In the genomic region with DNA sequence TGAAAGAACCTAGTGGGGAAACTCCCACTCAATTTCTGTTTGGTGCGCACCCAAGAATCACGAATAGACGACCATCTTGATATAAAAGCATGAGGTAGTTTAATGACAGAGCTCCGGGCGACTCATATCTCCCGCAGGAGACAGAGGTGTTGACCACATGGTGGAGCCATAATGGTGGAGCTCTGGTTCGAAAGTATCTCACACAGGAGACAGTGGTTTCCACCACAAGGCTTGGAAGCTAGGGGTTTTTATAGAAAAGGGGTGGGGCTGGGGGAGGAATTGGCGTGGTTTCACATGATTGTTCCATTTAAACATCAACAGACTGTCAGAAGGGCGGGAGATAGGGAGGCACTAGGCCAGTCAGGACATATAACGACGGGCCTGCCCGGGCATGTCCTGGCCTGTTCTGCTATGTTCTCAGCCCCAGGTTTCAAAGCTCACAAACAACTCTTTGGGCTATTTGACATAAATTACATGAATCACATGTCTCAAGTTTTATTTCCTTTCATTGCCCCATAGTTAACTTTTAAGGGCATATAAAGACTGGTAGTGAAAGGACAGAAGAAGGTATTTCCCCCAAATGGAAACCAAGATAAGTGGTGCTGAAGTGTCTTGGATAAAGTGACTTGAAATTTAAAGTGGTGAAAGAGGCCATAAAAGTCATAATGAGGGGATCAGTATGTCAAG, we compare ENCODE assay signal across 21 mouse cellular contexts. TPM values are rescaled to one million over a fixed set of nuclear protein-coding genes. Genes with fewer than 3 reads are reported as not detected.
A peak's percentile ranks its signal among the peaks of the same experiment; 100 is the strongest.
DNase-seq lines count a peak whose midpoint lies in the region; TF ChIP-seq lines count a peak whose summit lies in the region.
"Not testable (repeated sequence)": the region's sequence is repeated elsewhere in the genome, so short reads cannot be mapped to it uniquely, and the experiment has no call there.
"Had no signal": no experiment of that assay in that cellular context is flagged by ENCODE, and none has a peak within 500 bp of the region (broad histone marks: within the 10 kb centered on the region; RNA-seq: fewer than 3 reads in every experiment).

No protein-coding gene starts in this region.

- peak; percentile 55 for TF ChIP-seq POLR2A in CH12.LX (IDR thresholded peaks at IDR 0.05; ENCODE audit: low read depth, low read length)
- TF ChIP-seq POLR2A in ES-Bruce4 (IDR thresholded peaks at IDR 0.05; ENCODE audit: insufficient read depth, low read length) = not testable (repeated sequence)

- H3K9me3 ChIP-seq in CH12.LX (replicated peaks; ENCODE audit: low read length); ES-E14 (ENCODE audit: control insufficient read depth, insufficient read depth, low read depth, low read length): not testable (repeated sequence)
- H3K9me3 ChIP-seq in ES-Bruce4 (replicated peaks; ENCODE audit: control insufficient read depth, insufficient read depth, low read length, poor library complexity, severe bottlenecking) = peaks cover 20% of the 10 kb centered on the region

- not testable (repeated sequence) for TF ChIP-seq RAD21 in CH12.LX (IDR thresholded peaks at IDR 0.05; ENCODE audit: low read depth, low read length)

- not testable (repeated sequence) for H3K79me2 ChIP-seq in CH12.LX (replicated peaks; ENCODE audit: control insufficient read depth, extremely low read depth, insufficient read depth, poor library complexity, severe bottlenecking)

- H3K4me3 ChIP-seq in CH12.LX (replicated peaks in 1 of 3; ENCODE audit: low read depth in 2 of 3, low read length in 2 of 3, poor library complexity in 1 of 3); ES-Bruce4 (ENCODE audit: low read depth, low read length); ES-E14 (ENCODE audit: insufficient read depth in 1 of 2, low read depth in 1 of 2, low read length in 2 of 2, poor library complexity in 1 of 2, severe bottlenecking in 1 of 2): not testable (repeated sequence)

- H3K36me3 ChIP-seq in CH12.LX (replicated peaks in 1 of 2; ENCODE audit: control insufficient read depth in 1 of 2, insufficient read depth in 1 of 2, low read length in 1 of 2) = peaks cover 2 to 15% of the 10 kb centered on the region in 2 experiments
- H3K36me3 ChIP-seq in ES-Bruce4 (ENCODE audit: control insufficient read depth, insufficient read depth, low read length, poor library complexity, severe bottlenecking); ES-E14 (ENCODE audit: control insufficient read depth, insufficient read depth, low read length, poor library complexity, severe bottlenecking): not testable (repeated sequence)

- H3K4me1 ChIP-seq in CH12.LX (ENCODE audit: control insufficient read depth in 1 of 2, insufficient read depth in 2 of 2) = peaks cover 0 to 12% of the 10 kb centered on the region in 2 experiments; a peak in 1 of 4 replicates
- H3K4me1 ChIP-seq in ES-Bruce4 (ENCODE audit: control insufficient read depth, insufficient read depth, low read length); ES-E14 (ENCODE audit: control insufficient read depth in 2 of 2, insufficient read depth in 2 of 2, low read length in 2 of 2, poor library complexity in 1 of 2): not testable (repeated sequence)

- peak; percentile 28; the same call in 1 of the 2 replicates for TF ChIP-seq EP300 in CH12.LX (IDR thresholded peaks at IDR 0.05; ENCODE audit: low read length)
- TF ChIP-seq EP300 in ES-Bruce4 (IDR thresholded peaks at IDR 0.05; ENCODE audit: insufficient read depth, low read depth, low read length) = not testable (repeated sequence)

- H3K4me2 ChIP-seq in CH12.LX (ENCODE audit: insufficient read depth, low read depth, poor library complexity, severe bottlenecking) = not testable (repeated sequence)

- not testable (repeated sequence) for H3K27ac ChIP-seq in CH12.LX (ENCODE audit: insufficient read depth, low read depth)
- H3K27ac ChIP-seq in ES-Bruce4 (ENCODE audit: insufficient read depth, low read length) (peak overlapping the region; percentile 83), ES-E14 (ENCODE audit: insufficient read depth, low read depth, low read length, poor library complexity, severe bottlenecking) (peak overlapping the region; percentile 56; the same call in 1 of the 2 replicates)

- not testable (repeated sequence) for H3K9ac ChIP-seq in CH12.LX (ENCODE audit: insufficient read depth, low read depth); ES-Bruce4 (ENCODE audit: low read depth, poor library complexity, severe bottlenecking); ES-E14 (ENCODE audit: insufficient read depth, low read depth, low read length, poor library complexity, severe bottlenecking)

- not testable (repeated sequence) for TF ChIP-seq CTCF in CH12.LX (conservative IDR thresholded peaks at IDR 0.05 in 1 of 2, IDR thresholded peaks at IDR 0.05 in 1 of 2; ENCODE audit: low read depth in 2 of 2, low read length in 2 of 2); ES-Bruce4 (IDR thresholded peaks at IDR 0.05; ENCODE audit: low read depth, low read length)

- in situ Hi-C loops in CH12.LX (cut with MboI; ENCODE audit: low pct_ligation_motif_present, low pct_unique_long_range_greater_than_20kb, low sequenced_read_pairs); ES-E14 (cut with MboI; ENCODE audit: low sequenced_read_pairs in 2 of 2, unreplicated experiment in 2 of 2): not testable (repeated sequence)

- dilution Hi-C loops in CH12.LX (cut with MboI; ENCODE audit: extremely low pct_ligation_motif_present, extremely low pct_unique_long_range_greater_than_20kb, low sequenced_read_pairs) = not testable (repeated sequence)

- not testable (repeated sequence) for H3K27me3 ChIP-seq in CH12.LX (replicated peaks); ES-Bruce4 (ENCODE audit: control insufficient read depth, insufficient read depth, low read length, poor library complexity, severe bottlenecking)

- DNase-seq in 416B (ENCODE audit: low read depth) (peak; percentile 43), CH12.LX (ENCODE audit: extremely low read depth) (peak; percentile 27)
- not testable (repeated sequence) for DNase-seq in ES-E14 (ENCODE audit: low read depth, low spot score)
- peak; percentile 79 for DNase-seq in heart, adult 11 months

TF ChIP-seq in CH12.LX, 34 proteins besides CTCF, POLR2A, EP300 and RAD21:
- TF ChIP-seq CHD1 (IDR thresholded peaks at IDR 0.05; ENCODE audit: low read depth, low read length) (peak; percentile 94; the same call in 1 of the 2 replicates), TBP (conservative IDR thresholded peaks at IDR 0.05; ENCODE audit: low read depth, low read length) (peak; percentile 57; the same call in 1 of the 2 replicates), MAZ (IDR thresholded peaks at IDR 0.05; ENCODE audit: low read depth, low read length) (0 out of 2 replicates have a peak, but pooled peaks have one; percentile 17)
TF ChIP-seq in CH12.LX: peak in this region for 3; not testable (repeated sequence) for 31.

RNA-seq across cellular contexts. Expression of a gene that starts 26.5 kb away (rescaled TPM):
- 274 and 280 TPM in 2 replicates for total RNA-seq in CH12.LX (2012; rRNA removed)
- total RNA-seq in CH12.LX (2014; rRNA removed) = 545 and 591 TPM in 2 replicates
- polyA plus RNA-seq in CH12.LX (2012; ENCODE audit: insufficient read length, low read depth) = 188 and 214 TPM in 2 replicates
- polyA plus RNA-seq in ES-Bruce4 (2011; ENCODE audit: insufficient read depth, insufficient read length, low read depth, missing spikeins) = 279 and 293 TPM in 2 replicates
- 160 and 185 TPM in 2 replicates for total RNA-seq in ES-E14 (2012; rRNA removed)

RNA-seq across cellular contexts. Expression of a gene that starts 26.6 kb away (rescaled TPM):
- total RNA-seq in CH12.LX (2012; rRNA removed) = 208 and 419 TPM in 2 replicates
- 358 and 369 TPM in 2 replicates for total RNA-seq in CH12.LX (2014; rRNA removed)
- 172 and 204 TPM in 2 replicates for polyA plus RNA-seq in CH12.LX (2012; ENCODE audit: insufficient read length, low read depth)
- 158 and 159 TPM in 2 replicates for polyA plus RNA-seq in ES-Bruce4 (2011; ENCODE audit: insufficient read depth, insufficient read length, low read depth, missing spikeins)
- total RNA-seq in ES-E14 (2012; rRNA removed) = 153 and 243 TPM in 2 replicates

RNA-seq across cellular contexts. Expression of a gene that starts 33.1 kb away (rescaled TPM):
- total RNA-seq in CH12.LX (2012; rRNA removed) (not detected in 2 replicates), CH12.LX (2014; rRNA removed) (not detected in 2 replicates), ES-E14 (2012; rRNA removed) (not detected in 2 replicates)
- polyA plus RNA-seq in CH12.LX (2012; ENCODE audit: insufficient read length, low read depth) (not detected in 2 replicates), ES-Bruce4 (2011; ENCODE audit: insufficient read depth, insufficient read length, low read depth, missing spikeins) (not detected in 2 replicates)
- total RNA-seq: adrenal gland, adult 18-20 months; adrenal gland, adult 2 months; adrenal gland, adult 8-10 months; adrenal gland, postnatal 10 days; adrenal gland, postnatal 14 days; adrenal gland, postnatal 25 days; adrenal gland, postnatal 36 days; adrenal gland, postnatal 4 days; MEL had no signal
- polyA plus RNA-seq: adrenal gland, adult 2 months; brain, embryonic 14.5 days; C2C12; CD4-positive, CD25-positive, alpha-beta regulatory T cell, adult 4 months; cerebellum, adult 2 months; G1E had no signal

RNA-seq across cellular contexts. Expression of a gene that starts 57.0 kb away (rescaled TPM):
- total RNA-seq in CH12.LX (2012; rRNA removed) = 5.9 and 8.4 TPM in 2 replicates
- 7.4 and 8.0 TPM in 2 replicates for total RNA-seq in CH12.LX (2014; rRNA removed)
- 5.4 and 6.2 TPM in 2 replicates for polyA plus RNA-seq in CH12.LX (2012; ENCODE audit: insufficient read length, low read depth)
- polyA plus RNA-seq in ES-Bruce4 (2011; ENCODE audit: insufficient read depth, insufficient read length, low read depth, missing spikeins) = 0.88 and 1.5 TPM in 2 replicates
- 3.3 and 4.2 TPM in 2 replicates for total RNA-seq in ES-E14 (2012; rRNA removed)

RNA-seq across cellular contexts. Expression of a gene that starts 58.7 kb away (rescaled TPM):
- total RNA-seq in CH12.LX (2012; rRNA removed) (not detected in 2 replicates), CH12.LX (2014; rRNA removed) (not detected in 2 replicates), ES-E14 (2012; rRNA removed) (not detected in 2 replicates)
- polyA plus RNA-seq in CH12.LX (2012; ENCODE audit: insufficient read length, low read depth) (not detected in 2 replicates), ES-Bruce4 (2011; ENCODE audit: insufficient read depth, insufficient read length, low read depth, missing spikeins) (not detected in 2 replicates)
- total RNA-seq: adrenal gland, adult 18-20 months; adrenal gland, adult 2 months; adrenal gland, adult 8-10 months; adrenal gland, postnatal 14 days; adrenal gland, postnatal 25 days; adrenal gland, postnatal 36 days; G1E; MEL had no signal
- polyA plus RNA-seq: activated CD4-positive, CD25-positive, alpha-beta regulatory T cell, adult 4 months; adrenal gland, adult 2 months; C2C12; CD4-positive, CD25-positive, alpha-beta regulatory T cell, adult 4 months; cerebellum, adult 2 months; G1E; Patski had no signal
